Mouse (Mus musculus) lung, postnatal 0 days (tissue): ENCODE measurements around the gene A730071L15Rik.
A peak's percentile ranks its signal among the peaks of the same experiment; 100 is the strongest.

Source experiments
- CTCF ChIP-seq: IDR thresholded peaks from 2 replicates; pipeline ENCODE4 v1.5.1; 2016; ENCODE audit warnings: antibody characterized with exemption, mild to moderate bottlenecking
- EP300 ChIP-seq: IDR thresholded peaks from 2 replicates; pipeline ENCODE4 v1.6.1; 2016; ENCODE audit warnings: antibody characterized with exemption, mild to moderate bottlenecking, control low read depth

- TF ChIP-seq CTCF (peak; percentile 17; the same call in 1 of the 2 replicates), EP300 (no peak)
Observed at GRCm38 (mm10) chr11:6180811-6181399, 18.9 kb upstream of the A730071L15Rik start.
